Mouse (Mus musculus) retina, embryonic 14.5 days (tissue): Measurements from ENCODE around the gene Nanos2.
A peak's percentile ranks its signal among the peaks of the same experiment; 100 is the strongest.

Experiments used
- DNase-seq: peaks from one replicate; pipeline ENCODE4 v3.0.0-alpha.2; 2015; ENCODE audit warnings: low spot score

Gene Nanos2

DNA sequence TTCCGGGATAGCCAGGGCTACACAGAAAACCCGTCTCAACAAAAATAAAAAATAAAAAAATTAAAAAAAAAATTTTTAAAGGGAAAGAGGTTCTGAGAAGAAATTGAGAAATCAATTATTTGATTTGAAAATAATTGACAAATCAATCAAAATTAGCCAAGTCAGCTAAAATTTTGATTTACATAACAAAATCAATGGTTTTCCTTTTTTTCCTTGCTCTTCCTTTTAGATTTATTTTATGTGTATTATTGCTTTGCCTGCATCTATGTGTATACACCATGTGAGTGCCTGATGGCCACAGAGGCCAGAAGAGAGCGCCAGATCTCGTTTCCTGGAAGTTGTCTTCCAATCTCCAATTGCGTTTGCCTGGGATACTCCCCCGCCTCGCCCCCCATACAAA is 30.7 kb downstream of the Nanos2 start:
- no peak for DNase-seq

DNA sequence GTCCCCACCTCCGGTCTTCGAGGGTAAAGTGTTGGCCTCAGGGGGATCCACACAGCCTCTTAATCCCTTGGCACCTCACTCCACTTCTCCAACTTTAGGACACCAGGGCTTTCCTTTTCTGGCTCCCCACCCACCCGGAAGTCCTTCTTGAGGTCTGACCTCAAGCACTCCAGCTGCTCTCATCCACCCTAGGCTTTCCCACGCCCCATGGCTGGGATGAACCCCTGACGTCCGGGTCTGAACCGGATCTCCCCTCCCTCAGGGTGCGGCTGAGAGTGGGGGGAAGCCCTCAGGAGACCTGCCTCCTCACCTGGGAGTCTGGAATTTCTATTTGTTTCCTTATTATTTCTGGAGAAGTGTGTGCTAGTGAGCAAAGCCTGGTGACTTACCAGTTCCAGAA is 33.8 kb downstream of the Nanos2 start:
- DNase-seq = no peak

DNA sequence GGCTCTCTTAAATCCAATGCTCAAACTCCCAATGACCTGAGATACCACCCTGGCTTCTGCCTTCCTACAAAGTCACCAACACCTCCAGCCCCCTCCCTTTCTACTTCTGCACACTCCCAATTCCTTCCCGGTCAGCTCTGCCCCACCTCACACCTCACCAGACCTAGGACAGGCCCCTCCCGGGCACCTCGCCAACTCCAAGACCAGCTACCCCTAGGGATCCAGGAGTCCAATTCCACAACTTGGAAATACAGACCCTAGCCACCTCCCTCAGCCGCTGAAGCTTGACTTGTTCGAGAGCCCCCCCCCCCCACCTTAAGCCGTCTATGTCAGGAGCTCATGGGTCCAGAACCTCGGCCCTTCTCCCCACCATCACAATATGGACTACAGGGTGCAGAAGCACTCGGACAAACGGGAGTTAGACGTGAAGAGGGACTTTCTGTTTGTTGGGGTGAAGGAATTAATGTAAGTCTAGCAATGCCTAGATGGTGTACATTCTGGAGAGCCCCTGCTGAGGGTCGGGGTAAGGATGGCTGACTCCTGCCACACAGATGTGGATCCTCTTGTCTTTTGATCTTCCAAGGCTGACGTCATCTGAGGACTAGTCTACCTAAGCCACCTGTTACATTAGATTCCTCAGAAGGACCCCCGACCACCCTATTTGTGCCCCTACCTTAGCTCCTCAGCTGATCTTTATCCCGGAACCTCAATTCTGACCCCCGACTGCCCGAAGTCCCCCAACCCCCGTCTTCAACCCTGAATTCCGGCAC is 35.2 kb downstream of the Nanos2 start:
- no peak for DNase-seq

DNA sequence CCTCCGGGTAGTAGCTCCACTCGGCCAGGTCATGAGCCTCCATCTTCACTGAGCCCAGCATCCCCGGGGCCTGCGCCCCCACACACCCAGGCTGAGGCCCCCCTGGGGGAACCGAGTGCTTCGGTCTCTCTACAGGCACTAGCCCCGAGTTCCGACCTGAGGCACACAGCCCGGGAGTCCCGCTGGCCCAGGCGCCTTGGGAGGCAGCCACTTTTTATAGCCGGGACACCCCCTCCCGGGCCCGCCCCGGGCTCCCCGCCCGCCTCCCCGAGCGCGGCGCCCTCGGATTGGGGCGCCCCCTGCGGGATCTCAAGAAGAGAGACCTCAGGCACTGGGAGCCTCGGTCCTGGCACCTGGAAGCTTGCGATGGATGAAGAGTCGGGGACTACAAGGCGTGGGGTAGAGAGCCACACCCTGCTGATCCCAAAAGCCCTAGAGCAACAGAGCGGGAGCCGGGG is 36.2 kb downstream of the Nanos2 start, which contains the start of gene Foxa3:
Gene Foxa3, minus strand, starts transcription at position 182 of the 458 bp plus-strand sequence.
- no peak for DNase-seq

DNA sequence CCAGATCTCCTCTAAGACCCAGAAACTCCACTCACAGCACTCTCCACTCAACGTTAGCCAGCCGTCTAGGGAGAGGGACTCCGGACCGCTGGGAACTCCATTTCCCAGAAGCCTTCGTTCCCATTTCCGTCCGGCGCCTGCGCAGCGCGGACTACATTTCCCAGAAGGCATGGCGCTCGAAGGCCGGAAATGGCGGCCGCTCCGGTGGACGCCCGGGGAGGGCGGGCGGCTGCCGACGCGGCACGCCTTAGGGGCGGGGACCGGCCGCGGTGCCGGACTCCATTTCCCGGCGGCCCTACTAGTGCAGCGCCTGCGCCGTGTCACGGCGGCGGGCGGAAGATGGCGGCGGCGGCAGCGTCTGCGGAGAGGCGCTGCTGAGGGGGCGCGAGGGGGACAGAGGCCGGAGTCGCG is 36.9 kb downstream of the Nanos2 start, which contains the start of gene Sympk:
Gene Sympk, plus strand, starts transcription at position 282 of the 411 bp plus-strand sequence.
- DNase-seq = peak; percentile 98

DNA sequence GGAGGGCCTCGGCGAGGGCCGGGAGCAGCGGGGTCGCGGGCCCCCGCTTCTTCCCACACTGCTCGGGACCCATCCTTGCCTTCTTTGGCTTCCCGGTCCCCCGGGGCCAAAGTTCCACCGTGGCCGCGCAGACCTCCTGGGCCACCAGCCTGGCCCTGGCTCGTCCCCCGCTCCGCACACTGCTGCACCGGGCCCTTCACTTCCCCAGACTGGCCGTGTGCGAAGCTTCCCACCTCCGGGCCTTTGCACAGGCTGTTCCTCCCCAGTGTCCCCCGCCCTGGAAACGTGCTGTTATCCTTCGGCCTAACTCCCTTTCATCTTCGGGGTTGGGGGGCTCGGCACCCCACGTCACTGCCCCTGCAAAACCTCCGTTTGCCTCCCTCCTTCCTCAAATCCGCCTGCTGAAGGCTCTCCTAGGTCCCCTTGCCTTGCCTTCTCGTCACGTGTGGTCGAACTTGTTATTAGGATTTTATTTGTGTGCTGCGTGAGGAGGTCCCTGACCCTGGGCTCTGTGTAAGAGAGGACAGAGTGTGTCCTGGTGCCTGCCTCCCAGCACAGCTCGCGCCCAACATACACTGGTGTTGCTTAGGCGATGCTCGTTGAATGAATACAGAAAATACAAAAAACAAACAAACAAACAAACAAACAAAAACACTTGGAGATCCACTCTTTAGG is 37.5 kb downstream of the Nanos2 start:
- no peak for DNase-seq

DNA sequence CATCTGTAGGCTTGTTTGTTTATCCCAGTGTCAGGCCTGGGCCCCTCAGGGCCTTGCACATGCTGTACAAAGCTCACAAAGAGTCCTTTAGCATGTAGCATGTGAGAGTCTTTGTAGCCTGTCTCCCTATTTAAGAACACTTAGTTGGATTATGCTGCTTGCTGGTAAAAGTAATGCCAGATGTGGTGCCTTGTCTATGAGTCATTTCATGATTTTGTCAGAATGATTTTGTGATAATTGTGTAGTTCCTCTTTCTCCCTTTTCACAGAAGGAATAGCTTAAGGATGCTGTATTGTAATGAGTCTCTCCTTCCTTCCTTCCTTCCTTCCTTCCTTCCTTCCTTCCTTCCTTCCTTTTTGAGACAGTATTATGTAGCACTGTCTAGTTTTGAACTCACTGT is 40.9 kb downstream of the Nanos2 start:
- no peak for DNase-seq

DNA sequence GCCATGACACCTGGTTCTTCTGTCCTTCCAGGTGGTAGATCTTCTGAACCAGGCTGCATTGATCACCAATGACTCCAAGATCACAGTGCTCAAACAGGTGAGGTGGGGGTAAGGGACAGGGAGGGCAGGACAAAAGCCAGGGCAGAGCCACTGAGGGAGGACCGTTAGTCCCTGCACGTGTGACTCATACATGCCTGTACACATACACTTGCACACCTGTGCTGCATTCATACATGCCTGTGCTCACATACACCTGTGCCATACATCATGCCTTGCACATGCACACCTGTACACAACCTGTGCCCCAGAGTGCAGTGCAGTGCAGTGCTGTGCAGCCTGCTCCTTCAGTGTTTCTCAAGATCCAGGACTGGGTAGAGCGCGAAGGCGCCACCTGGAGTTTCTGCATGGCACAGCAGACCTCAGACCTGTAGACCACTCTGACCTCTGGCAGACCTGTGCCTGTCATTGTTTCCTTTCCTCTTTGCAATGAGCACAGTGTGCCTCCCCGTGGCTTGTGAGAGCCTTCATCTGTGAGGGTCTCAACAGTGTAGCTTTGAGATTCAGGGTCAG is 42.0 kb downstream of the Nanos2 start:
- DNase-seq = peak; percentile 80

DNA sequence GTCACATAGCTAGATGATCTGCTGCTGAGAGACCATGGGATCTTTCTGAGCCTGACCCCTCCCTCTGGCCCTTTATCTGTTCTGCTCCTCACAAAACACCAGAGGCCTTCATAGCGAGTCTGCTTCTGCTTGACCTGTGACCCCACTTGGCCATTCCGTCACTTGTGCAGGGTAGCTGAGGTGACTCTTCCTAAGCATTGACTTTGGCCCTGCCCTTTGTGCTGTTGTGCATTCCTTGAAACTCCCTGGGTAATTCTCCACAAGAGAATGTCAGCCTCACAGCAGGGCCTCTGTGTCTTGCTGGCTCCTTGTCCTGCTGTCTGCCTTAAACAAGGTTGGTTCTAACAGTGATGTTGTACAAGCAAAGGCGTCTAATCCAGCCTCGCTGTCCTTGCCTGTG is 44.4 kb downstream of the Nanos2 start:
- DNase-seq = no peak
